Mouse (Mus musculus): ENCODE measurements at regions not wholly inside any gene's neighbourhood (a gene's known extent, or its start where the extent isn't known, plus 50 kb on each side); places are given as distances from the start of the nearest gene placed in this dataset.

GRCm38 (mm10) chr1:193505381-193505780 lies 135.3 kb upstream of the Camk1g start:
- TF ChIP-seq POLR2A (IDR thresholded peaks at IDR 0.05; ENCODE audit: low read depth, low read length) (no peak), CTCF (IDR thresholded peaks at IDR 0.05; ENCODE audit: extremely low read depth, insufficient read length, insufficient replicate concordance, low read depth, low read length) (no peak)

Data from small intestine, adult 2 months (tissue).